In genomic region chr11:116512987-116513386, GRCm38 (mm10) we compare ENCODE assay signal across 32 mouse cellular contexts. TPM values are rescaled to one million over a fixed set of nuclear protein-coding genes. Genes with fewer than 3 reads are reported as not detected.
"Had no signal": no experiment of that assay in that cellular context is flagged by ENCODE, and none has a peak within 500 bp of the region (broad histone marks: within the 10 kb centered on the region; RNA-seq: fewer than 3 reads in every experiment).

No protein-coding gene starts in this region.

- H3K4me1 ChIP-seq: hindbrain, embryonic 15.5 days had no signal

- DNase-seq: gastrocnemius, adult 2 months; gastrocnemius, postnatal 10 days; gastrocnemius, postnatal 25 days; heart, adult 18-20 months; heart, postnatal 10 days; heart, postnatal 4 days; kidney, adult 11 months; kidney, adult 2 months; kidney, adult 9 months; kidney, postnatal 14 days; kidney, postnatal 36 days; left cerebral cortex, postnatal 4 days had no signal

- H3K4me2 ChIP-seq: heart, embryonic 12.5 days; hindbrain, embryonic 13.5 days; hindbrain, embryonic 15.5 days; kidney, embryonic 15.5 days; limb, embryonic 13.5 days; limb, embryonic 15.5 days; liver, embryonic 12.5 days had no signal

- H3K9ac ChIP-seq: heart, embryonic 12.5 days; hindbrain, embryonic 13.5 days; hindbrain, embryonic 15.5 days; kidney, embryonic 15.5 days; limb, embryonic 13.5 days; limb, embryonic 15.5 days; liver, embryonic 12.5 days; liver, embryonic 14.5 days had no signal

- H3K9me3 ChIP-seq: heart, embryonic 10.5 days; hindbrain, embryonic 10.5 days; hindbrain, embryonic 15.5 days; kidney, embryonic 15.5 days; limb, embryonic 15.5 days; liver, embryonic 12.5 days had no signal

- H3K36me3 ChIP-seq: heart, embryonic 10.5 days; heart, embryonic 12.5 days; hindbrain, embryonic 10.5 days; hindbrain, embryonic 13.5 days; hindbrain, embryonic 15.5 days; kidney, embryonic 15.5 days; limb, embryonic 13.5 days; limb, embryonic 15.5 days; liver, embryonic 12.5 days had no signal

- ATAC-seq: hindbrain, postnatal 0 days; intestine, embryonic 16.5 days; liver, embryonic 12.5 days had no signal

- H3K4me3 ChIP-seq: gastrocnemius, adult 2 months; heart, embryonic 10.5 days; heart, embryonic 12.5 days; hindbrain, embryonic 10.5 days; hindbrain, embryonic 13.5 days; hindbrain, embryonic 15.5 days; kidney, embryonic 15.5 days; limb, embryonic 13.5 days; limb, embryonic 15.5 days; liver, embryonic 12.5 days had no signal

- H3K27me3 ChIP-seq: hindbrain, embryonic 15.5 days; limb, embryonic 15.5 days had no signal

- H3K27ac ChIP-seq: gastrocnemius, adult 2 months; heart, embryonic 10.5 days; hindbrain, embryonic 10.5 days; hindbrain, embryonic 13.5 days; hindbrain, embryonic 15.5 days; hindbrain, postnatal 0 days; kidney, embryonic 15.5 days; kidney, postnatal 0 days; limb, embryonic 13.5 days; limb, embryonic 15.5 days; liver, embryonic 12.5 days; liver, embryonic 14.5 days had no signal

RNA-seq across cellular contexts. Expression of gene Sphk1, which starts 17.7 kb away (rescaled TPM):
- total RNA-seq: granulocyte monocyte progenitor cell, adult 5-6 weeks had no signal

RNA-seq across cellular contexts. Expression of gene Qrich2, which starts 46.9 kb away (rescaled TPM):
- total RNA-seq: gastrocnemius, postnatal 10 days; gastrocnemius, postnatal 25 days; granulocyte monocyte progenitor cell, adult 5-6 weeks; heart, postnatal 10 days; heart, postnatal 25 days; hindbrain, postnatal 0 days; layer of hippocampus, postnatal 36 days; left cerebral cortex, adult 8-10 months; left cerebral cortex, postnatal 25 days; liver, adult 2 months had no signal
- polyA plus RNA-seq: heart, embryonic 12.5 days; heart, embryonic 14.5 days; liver, embryonic 12.5 days had no signal
